Mouse (Mus musculus) midbrain, embryonic 12.5 days (tissue): ENCODE results near the gene Vmn2r34. TPM values are rescaled to one million over a fixed set of nuclear protein-coding genes. Genes with fewer than 3 reads are reported as not detected.
"Not testable (repeated sequence)": the region's sequence is repeated elsewhere in the genome, so short reads cannot be mapped to it uniquely, and the experiment has no call there.

Source experiments
- ATAC-seq: fragments of 200-750 bp; cut with Nextera tagmentation; 2 replicates; pipeline ENCODE4 v1.8.0; 2017; ENCODE audit warnings: low read depth, moderate TSS enrichment, moderate library complexity; ENCODE audit not compliant: low FRiP score
- H3K27ac ChIP-seq: fragments of 300-500 bp; sonication (generic); replicated peaks from 2 replicates; pipeline ENCODE4 v1.5.1; 2016; ENCODE audit warnings: mild to moderate bottlenecking
- H3K27me3 ChIP-seq: fragments of 300-500 bp; sonication (generic); 2 replicates; pipeline ENCODE4 v1.6.1; 2016; ENCODE audit warnings: mild to moderate bottlenecking
- H3K36me3 ChIP-seq: fragments of 300-500 bp; sonication (generic); 2 replicates; pipeline ENCODE4 v1.6.1; 2016
- H3K4me1 ChIP-seq: fragments of 300-500 bp; sonication (generic); 2 replicates; pipeline ENCODE4 v1.6.1; 2016
- H3K4me2 ChIP-seq: fragments of 300-500 bp; sonication (generic); replicated peaks from 2 replicates; pipeline ENCODE4 v1.6.1; 2016; ENCODE audit warnings: mild to moderate bottlenecking, moderate library complexity
- H3K4me3 ChIP-seq: fragments of 300-500 bp; sonication (generic); 2 replicates; pipeline ENCODE4 v1.5.1; 2016; ENCODE audit warnings: mild to moderate bottlenecking
- H3K9ac ChIP-seq: fragments of 300-500 bp; sonication (generic); replicated peaks from 2 replicates; pipeline ENCODE4 v1.6.1; 2016; ENCODE audit warnings: mild to moderate bottlenecking, moderate library complexity
- H3K9me3 ChIP-seq: fragments of 300-500 bp; sonication (generic); 2 replicates; pipeline ENCODE4 v1.6.1; 2016; ENCODE audit warnings: mild to moderate bottlenecking
- WGBS: fragments of 180-500 bp; shearing (Covaris S2); methylation state at CpG from one replicate; pipeline ENCODE4 v1.1.7; 2016; 5-methylcytosine and 5-hydroxymethylcytosine counted together
- polyA plus RNA-seq: library from polyadenylated mRNA; unstranded; fragments of >200 nt; fragmentation: Nextera tagmentation; extraction: Ambion mirVana; gene quantifications from 2 replicates; pipeline ENCODE4 v1.2.1, GENCODE M21; 2016

Vmn2r34 gene
- not detected in 2 replicates for polyA plus RNA-seq

DNA sequence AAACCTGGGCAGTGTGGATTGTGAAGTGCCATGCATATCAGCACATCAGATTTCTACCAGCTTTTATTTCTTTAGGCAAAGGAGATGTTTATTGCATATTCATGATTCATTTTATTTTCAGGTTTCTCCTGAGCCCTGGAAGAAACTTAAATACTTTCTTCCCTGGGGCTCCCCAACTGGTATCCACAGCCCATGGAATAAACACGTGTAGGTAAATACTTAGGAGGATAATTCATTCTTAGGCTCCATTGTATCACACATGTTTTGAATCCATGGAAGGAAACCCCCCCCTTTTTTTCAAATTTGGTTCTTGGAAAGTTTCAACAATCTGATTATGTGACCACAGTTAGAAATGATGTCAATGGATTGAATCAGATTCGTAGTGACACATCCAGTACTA is at the start of gene Vmn2r34:
Vmn2r34 (minus strand) TSS at position 101 of the 400 bp plus-strand sequence.
- H3K9me3 ChIP-seq, H3K4me1 ChIP-seq, H3K27me3 ChIP-seq, H3K36me3 ChIP-seq, H3K4me3 ChIP-seq, H3K9ac ChIP-seq, H3K4me2 ChIP-seq, H3K27ac ChIP-seq, ATAC-seq: not testable (repeated sequence)
- 44% methylated on average over 2 of the region's 2 CpGs for WGBS

DNA sequence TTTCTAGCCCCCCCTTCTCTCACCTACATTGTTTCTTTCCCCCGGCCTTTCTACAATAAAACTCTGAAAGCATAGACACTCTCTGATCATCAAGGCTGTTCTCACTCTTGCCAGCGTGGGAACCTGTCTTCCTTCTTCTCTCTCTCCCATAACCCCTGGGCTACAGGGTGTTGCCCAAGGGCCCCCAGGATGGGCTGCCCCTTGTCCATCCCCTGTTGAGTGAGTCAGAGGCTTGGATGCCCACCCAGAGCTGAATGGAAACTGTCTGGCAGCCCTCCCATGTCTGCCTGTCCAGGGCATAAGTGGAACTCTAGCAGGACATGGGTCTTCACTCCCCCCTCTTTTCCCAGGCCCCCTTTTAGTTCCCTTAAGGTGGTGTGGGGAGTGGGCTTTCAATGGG is 15.3 kb downstream of the Vmn2r34 start:
- H3K4me3 ChIP-seq, H3K9ac ChIP-seq: not testable (repeated sequence)
- 86% methylated on average over 2 of the region's 2 CpGs for WGBS

More for the DNA sequence above, 15.3 kb downstream of the Vmn2r34 start:
- not testable (repeated sequence) for H3K4me2 ChIP-seq, ATAC-seq, H3K27ac ChIP-seq, H3K36me3 ChIP-seq, H3K4me1 ChIP-seq, H3K9me3 ChIP-seq, H3K27me3 ChIP-seq

Other genes with a start within 250 kb of the Vmn2r34 start
- gene Vmn2r32, start 209.5 kb downstream of the Vmn2r34 start, polyA plus RNA-seq, result not detected in 2 replicates
- not detected in 2 replicates for gene Vmn2r33, start 122.7 kb downstream of the Vmn2r34 start, polyA plus RNA-seq
- gene Vmn2r35, start 130.4 kb upstream of the Vmn2r34 start, polyA plus RNA-seq, result not detected in 2 replicates
- not detected in 2 replicates for gene Vmn2r36, start 213.0 kb upstream of the Vmn2r34 start, polyA plus RNA-seq